Mouse (Mus musculus) telencephalon, adult 2 months (tissue): ENCODE results near the gene Mex3d.
"Not testable (repeated sequence)": the region's sequence is repeated elsewhere in the genome, so short reads cannot be mapped to it uniquely, and the experiment has no call there.

ENCODE experiments used
- DNase-seq: peaks from one replicate; pipeline ENCODE4 v3.0.0-alpha.2; 2011; ENCODE audit warnings: low read depth, low spot score

Gene Mex3d

DNA sequence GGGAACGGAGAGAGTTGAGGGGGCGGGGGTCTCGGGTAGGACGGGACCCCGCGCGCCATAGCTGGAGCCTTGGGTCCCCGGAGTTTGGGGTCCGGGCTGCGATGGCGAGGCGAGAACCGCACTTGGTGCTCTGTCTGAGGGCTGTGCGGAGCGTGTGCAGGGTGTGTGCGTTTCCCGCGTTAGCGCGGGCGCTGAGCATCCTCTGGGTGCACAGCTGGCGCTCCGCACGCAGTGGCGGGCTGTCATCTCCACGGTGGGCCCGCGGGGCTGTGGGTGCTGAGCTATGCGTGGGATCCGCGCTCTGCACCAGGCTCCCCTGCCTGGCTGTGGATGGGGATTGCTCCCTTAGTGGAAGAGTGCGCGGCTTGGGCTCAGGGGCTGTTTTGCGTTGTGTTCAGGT lies 30.7 kb downstream of the Mex3d start:
- DNase-seq = no peak

DNA sequence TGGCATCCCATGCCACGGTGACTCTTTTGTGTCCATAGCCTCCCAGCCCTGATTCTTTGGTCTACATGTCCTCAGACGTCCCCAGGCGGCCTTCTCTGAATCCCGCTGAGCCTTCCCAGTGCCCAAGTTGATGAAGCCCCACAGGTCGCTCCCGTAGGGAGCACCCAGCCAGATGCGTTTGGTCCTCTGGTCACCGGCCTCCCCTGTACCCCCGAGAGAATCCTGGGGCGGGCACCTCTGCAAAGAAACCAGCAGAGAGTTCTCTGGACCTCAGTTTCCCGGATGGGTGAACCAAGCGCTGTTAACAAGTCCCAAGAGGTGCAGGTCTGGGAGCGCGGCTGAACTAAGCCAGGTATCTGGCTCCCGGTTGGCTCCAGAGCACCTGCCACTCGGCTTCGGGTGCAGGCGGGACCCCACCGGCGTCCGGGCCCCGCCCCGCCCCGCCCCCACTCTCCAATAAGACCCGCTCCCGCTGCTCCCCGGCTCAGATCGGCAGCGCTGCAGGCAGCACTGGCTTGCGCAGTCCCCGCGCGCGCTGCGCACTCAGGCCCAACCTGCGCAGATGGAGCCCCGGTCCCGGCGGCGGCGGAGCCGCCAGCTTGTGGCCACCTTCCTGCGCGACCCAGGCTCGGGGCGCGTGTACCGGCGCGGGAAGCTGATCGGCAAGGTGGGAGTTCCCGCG lies 31.3 kb downstream of the Mex3d start, which contains the start of gene Plk5:
Gene Plk5, plus strand, starts transcription at position 459 of the 682 bp plus-strand sequence.
- no peak for DNase-seq

DNA sequence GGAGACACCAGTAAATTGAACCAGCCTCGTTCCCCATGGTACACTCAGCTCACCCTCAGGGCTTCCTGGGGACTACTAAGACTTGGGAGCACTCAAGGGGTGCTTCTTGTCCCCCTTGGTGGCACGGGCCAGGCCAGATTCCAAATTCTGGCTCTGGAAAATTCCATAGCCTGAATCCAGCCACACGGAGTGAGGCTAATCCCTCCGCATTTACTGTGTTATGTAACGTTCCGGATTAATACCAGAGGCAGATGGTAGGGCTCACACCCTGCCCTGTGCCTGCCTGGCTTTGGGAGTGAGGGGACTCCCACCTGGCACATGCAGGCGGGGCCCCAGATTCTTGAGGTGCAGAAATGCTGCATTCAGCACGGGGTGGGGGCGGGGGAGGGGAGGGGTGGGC lies 32.0 kb downstream of the Mex3d start:
- no peak for DNase-seq

DNA sequence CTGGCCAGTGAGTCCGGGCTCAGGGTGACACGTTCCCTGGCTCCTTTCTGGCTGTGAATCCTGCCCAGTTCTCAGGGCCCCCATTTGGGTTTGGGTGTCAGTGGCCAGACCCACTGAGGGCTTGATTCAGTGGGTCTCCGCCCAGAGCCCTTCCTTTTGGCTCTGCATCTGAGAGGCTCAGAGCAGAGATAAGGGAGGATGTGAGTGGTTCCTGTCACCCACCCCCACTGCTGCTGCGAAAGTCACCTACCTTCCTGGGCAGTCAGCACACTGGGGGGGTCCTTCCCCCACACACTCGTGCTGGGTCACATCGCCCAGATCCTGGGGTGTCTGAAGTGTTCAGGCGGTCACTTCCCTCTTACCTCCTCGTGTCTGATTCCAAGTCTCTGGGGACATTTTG lies 34.7 kb downstream of the Mex3d start:
- DNase-seq = no peak

DNA sequence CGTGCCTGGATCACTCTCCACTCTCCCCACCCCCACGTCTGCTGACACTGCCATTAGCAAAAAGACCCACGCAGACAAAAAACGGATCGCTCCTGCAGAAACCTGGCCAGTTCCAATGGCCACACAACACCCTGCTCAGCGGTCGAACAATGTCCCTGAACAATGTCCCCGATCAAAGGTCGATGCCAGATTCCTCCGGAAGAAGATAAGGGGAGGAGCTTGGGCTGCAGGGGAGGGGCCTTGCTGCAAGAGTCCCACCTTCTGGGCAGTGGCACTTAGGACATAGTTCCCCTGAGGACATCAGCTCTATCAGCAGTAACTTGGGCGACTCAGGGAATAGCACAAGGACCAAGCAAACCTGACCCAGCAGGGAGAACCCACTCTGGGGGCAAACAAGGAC lies 35.6 kb downstream of the Mex3d start:
- DNase-seq = no peak

DNA sequence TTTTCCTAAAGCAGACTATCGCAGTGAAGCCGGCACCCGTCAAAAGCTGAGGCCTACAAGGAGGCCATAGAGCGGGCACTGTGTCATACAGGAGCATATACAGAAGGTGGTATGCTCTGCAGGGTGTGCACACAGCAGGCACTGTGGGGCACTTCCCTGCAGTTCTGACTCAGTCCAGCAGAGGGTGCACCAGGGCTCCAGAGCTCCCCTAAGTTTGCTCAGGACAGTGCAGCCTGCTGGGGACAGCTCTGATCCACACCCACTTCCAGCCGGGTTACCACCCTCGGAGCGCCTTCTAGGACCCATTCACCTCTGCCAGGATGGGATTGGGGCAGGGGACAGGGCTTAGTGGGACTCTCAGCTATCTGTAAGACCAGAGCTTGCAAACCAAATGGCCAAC lies 37.2 kb downstream of the Mex3d start:
- no peak for DNase-seq

DNA sequence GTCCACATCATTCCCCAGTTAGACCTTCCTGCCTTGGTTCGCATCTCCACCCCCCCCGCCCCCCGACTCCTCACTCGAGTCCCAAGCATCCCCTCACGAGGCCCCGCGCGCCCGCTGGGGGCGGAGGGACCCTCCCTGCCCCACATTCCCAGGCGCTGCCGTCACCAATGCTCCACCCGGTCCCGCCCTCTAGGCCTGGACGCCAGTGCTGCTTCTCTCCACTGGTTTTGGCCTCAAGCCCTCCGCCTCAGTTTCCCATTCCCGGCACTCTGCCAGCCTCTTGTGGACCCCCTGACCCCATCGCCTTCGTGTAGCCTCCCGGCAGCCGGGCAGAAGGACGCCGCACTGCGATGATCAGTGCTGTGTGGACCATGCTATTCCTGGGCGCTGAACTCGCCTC lies 38.5 kb downstream of the Mex3d start:
- no peak for DNase-seq

DNA sequence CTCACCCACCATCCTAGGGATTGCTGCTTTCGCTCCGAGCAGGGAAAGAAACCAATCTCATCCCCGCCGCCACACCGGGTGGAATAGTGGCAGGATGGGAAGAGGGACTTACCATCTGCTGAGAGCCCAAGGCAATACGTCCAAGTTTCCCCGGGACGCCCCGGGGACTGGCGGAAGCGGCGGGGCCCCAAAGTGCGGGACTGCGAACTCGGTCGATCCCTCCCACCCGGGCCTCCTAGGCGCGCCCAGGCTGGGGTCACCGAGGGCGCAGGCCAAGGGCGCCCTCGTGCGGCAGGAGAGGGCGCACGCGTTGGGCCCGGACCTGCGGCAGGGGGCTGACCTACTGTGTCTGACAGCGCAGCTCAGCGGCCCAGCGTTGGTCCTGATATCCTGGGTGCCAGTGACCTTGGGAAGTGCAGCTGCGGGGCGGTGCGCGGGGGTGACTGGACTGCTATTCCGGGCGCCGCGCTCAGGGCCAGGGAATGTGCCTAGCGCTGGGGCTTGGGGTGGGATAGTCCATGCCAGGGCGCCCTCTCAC lies 39.1 kb downstream of the Mex3d start, which contains the start of gene Adamtsl5:
Gene Adamtsl5, minus strand, starts transcription at position 169 of the 538 bp plus-strand sequence.
- DNase-seq = no peak

DNA sequence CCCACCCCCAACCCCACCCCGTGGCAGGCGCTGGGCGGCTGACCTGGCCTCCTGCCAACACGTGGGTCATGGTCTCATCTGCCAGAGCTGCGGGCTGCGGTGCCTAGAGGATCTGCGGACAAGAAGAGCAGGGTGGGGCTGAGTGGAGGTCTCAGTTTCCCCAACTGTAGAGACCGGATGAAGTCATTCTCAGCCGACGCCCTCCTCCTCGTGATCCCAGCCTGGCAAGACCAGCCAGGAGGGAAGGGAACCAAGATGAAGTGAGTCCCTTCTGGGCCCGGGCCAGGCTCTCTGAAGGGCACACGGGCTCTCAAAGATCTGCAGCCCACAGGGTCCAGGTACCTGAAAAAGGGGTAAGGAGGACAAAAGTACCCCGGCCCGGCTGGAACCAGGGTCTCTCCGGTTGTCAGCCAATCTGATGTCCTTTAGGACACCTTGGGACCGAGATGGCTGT lies 39.9 kb downstream of the Mex3d start:
- no peak for DNase-seq

DNA sequence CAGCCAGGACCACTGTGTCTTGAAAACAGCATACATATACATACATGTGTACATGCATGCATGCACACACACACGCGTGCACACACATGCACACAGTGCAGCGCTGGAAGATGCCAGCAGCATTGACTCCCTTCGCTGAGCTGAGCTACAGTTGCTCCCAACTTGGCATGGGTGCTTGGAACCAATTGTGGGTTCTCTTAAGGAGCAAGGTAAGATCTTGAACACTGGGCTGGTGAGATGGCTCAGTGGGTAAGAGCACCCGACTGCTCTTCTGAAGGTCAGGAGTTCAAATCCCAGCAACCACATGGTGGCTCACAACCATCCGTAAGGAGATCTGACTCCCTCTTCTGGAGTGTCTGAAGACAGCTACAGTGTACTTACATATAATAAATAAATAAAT lies 41.5 kb downstream of the Mex3d start:
- DNase-seq = not testable (repeated sequence)

DNA sequence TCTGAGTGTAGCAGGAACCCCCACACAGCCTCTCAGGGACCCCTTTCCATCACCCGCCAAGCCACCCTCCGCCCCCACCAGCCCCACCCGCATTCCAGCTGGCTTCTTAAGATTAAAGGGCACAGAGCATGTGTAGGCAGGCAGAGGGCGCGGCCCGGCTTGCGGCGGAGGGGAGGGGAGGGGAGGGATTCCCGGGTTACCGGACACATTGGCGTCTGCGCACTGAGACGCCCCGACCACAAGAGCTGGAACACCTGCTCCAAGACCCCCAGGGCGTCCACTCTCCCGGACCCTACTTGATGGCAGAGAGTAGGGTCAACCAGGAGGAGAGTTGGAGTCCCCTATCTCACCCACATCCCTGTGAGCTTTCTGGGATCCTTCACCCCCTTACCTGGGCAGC lies 42.3 kb downstream of the Mex3d start:
- no peak for DNase-seq

DNA sequence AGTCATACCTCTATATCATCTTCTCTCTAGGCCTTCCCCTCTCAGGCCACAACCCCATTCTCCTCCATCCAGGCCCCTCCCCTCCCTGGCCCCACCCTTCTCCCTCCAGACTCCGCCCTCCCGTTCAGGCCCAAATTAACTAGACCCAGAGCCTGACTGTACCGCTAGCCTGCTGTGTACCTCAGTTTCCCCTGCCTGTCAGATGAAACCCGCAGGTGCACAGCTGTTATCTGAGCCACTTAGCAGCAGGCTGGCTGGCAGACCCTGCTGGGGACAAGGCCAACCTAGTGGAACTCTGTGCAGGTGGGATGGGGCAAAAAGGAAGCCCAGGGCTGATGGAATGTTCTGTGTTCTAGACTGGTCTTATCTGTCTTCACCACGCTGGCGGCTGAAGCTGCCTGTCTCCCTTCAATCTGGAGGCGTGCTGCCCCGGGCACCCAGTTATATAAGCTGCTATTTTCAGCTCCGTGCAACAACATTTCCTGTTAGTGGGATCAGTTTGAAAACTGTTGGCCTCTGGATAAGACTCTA lies 43.3 kb downstream of the Mex3d start:
- no peak for DNase-seq

DNA sequence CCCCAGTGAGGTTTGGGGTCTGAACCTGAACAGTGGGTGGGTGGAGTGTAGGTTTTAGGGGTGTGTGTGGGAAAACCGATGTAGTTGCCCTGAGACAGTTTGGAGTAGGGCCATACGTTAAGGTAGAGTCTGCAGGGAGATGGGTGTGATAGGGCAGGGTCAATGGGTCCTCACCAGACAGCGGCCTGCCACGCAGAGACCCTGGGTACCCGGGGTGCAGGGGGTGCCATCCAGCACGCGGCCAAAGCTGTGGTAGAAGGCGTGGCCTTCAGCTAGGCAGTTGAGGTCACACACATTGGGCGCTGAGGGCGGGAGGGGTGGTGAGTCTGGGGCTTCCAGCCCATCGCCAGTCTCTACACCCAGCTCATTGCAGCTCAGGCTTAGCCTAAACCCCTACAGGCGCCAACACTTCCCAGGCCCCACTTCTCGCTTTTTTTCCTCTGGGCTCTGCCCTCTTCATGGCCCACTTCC lies 44.0 kb downstream of the Mex3d start:
- DNase-seq = no peak

DNA sequence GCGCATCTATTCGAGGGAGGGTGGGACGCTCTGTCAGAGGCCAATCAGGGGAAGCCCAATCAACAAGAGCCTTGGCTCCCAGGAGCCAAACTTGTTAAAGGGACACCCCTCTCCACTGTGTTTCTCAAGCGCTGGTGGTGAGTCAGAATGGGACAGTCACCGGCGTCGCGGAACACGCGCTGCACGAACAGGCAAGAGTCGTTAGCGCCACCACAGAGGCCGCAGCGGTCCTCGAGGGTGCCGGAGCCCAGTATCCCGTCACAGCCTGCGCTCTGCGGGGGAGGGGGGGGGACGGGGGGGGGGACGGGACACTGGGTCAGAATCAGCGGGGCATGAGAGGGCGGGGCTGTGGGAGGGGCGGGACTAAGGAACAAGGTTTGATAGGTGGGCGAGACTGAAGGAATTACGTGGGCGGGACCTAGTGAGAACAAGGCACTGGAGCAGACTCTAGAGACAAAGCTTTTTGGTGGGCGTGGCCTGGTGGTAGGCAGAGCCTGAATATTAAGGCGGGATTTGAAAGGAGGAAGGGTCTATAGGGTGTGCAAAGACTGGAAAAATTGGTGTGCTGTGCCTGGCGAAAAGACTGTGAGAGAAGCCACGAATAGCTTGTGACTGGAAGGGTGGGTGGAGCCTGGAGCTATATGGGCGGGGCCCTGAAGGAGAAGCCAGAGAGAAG lies 44.6 kb downstream of the Mex3d start:
- no peak for DNase-seq

DNA sequence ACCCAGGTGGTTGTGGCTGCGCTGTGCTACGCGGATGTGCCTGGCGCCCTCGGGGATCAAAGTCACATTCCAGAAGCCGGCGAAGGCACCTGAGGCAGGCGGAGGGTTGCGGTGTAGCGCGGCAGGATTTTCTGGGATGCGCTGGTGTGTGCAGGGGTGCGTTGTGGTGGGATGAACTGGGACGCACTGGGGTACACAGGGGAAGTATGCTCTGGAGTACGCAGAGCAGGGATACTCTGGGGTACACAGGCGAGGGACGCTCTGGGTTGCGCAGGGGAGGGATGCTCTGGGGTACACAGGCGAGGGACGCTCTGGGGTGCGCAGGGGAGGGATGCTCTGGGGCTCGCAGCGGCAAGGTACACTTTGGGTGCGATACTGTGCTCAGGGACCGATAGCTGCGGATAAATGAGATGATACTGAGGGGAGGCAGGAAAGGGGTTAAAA lies 45.1 kb downstream of the Mex3d start:
- DNase-seq = no peak

DNA sequence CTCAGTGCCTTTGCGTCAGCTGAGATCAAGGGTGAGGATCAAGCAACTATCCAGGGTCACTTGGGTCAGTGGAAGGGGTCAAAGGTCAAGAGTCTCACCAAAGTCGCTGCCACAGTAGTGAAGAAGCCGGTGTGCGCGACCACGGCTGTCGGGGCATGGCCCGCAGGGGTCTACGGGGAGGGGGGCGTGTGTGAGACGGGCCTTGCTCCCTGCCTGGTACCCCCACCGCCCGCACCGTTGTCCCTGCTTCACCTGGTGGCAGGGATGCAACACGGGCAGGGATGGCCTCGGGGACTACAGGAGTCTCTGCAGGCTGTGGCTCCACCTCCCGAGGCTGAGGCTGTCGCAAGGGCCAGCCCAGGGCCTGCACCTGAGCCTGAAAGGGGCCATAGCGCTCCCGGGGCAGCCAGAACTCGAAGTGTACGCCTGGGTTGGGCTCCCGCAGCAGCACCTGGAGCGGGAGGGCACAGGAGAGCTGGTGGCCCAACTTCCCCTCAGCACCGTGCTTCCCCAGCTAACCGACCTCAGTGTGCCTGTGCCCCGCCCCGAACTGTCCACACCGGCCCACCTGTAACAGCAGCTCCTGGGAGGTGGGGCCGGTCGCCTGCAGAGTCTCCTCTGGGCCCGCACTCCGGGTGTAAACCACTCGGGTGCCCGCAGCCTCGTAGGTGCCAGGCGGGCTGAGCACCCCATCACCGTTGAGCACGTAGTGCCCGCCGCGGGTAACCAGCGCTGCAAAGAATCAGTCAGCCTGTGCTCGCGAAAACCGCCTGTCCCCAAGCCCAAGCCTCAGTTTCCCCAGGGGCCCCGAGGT lies 45.8 kb downstream of the Mex3d start:
- no peak for DNase-seq

DNA sequence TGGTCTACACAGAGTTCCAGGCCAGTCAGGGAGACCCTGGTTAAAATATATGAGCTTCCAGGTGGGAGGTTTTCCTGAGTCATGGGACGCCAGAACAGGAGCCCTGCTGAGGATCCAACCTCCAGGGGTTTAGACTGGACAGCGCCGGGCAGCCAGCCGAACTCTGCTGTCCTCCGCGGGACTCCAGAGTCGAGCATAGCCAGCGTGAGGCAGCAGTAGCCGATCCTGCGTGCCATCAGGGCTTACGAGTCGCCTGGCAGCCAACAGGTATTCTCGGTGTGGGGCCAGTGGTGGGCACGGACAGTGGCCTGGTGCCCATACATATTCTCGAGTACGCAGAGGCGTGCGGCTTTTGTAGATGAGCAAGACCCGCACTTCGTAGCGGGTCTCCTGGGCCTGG lies 46.4 kb downstream of the Mex3d start:
- DNase-seq = no peak

DNA sequence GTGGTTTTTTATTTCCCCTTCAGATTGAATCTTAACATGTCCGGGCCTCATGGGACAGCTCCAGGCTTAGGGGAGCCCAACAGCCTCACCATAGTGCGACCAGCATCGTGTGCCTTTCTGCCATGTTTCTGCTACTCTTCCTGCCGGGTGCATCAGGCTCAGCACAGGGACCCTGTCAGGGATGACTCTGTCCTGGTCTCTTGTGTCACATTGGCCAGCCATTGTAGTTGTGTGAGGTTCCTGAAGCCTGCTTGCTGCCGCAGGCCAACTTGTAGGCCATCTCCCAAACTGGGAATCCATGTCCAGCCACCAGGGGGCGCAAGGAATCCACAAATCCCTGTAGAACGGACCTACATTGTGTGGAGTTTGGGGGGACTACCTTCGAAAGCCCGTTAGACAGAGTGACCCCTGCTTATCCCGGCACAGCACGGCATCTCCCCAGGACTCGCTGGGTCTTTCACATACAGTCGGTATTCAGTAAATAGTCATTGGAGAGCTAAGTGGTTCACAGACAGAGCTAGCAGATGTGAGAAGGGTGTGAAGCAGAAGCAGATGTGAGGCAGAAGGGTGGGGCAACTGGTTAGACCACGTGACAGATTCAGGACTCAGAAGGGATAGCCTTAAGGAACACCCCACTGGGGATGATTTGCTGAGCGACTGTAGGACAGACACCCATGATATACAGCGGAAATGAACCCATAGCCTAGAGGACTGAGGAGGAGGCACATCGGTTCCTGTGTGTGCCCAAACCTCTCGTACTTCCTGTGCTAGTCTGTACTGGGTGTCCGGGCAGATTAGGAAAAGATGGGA lies 47.3 kb downstream of the Mex3d start:
- no peak for DNase-seq

DNA sequence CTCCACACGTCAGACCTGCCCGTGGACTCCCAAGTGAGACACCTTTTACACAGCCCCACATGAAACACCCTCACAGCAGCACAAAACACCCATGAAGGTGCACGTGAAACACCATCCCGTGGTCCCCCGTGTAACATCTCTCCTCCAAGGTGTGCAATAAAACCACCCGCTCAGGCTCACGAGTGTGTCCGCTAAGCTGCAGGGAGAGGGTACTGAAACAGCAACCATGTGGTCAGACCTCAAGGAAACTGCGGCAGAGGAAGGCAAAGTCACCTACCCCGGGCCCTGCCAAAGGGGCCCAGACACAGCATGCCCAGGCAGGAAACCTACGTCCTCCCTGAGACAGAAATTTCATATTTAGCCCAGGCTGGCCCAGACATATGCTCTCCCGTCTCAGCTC lies 51.2 kb downstream of the Mex3d start:
- DNase-seq = no peak

DNA sequence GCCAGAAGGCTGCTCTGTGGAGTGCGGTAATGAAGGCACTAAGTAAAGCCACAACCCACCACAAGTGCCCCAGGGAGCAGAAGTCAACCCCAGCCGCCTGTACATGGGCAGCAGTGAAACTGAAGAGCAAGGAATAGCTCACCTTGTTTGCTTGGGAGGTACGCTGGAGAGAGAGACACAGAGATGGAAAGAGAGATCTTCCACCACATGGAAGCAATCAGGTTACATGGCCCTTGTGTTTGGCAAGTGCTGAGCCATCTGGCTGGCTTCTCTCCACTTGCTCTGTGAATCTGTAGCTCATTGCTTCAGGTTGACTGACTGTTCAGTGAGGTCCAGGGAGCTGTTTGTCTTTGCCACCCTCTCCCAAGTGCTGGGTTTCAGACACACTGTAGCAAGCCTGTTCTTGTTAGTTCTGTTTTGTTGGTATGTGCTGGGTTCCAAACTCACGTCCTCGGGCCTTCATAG lies 54.9 kb downstream of the Mex3d start:
- no peak for DNase-seq
